Mouse (Mus musculus): ENCODE results near the gene Tirap.

DNA sequence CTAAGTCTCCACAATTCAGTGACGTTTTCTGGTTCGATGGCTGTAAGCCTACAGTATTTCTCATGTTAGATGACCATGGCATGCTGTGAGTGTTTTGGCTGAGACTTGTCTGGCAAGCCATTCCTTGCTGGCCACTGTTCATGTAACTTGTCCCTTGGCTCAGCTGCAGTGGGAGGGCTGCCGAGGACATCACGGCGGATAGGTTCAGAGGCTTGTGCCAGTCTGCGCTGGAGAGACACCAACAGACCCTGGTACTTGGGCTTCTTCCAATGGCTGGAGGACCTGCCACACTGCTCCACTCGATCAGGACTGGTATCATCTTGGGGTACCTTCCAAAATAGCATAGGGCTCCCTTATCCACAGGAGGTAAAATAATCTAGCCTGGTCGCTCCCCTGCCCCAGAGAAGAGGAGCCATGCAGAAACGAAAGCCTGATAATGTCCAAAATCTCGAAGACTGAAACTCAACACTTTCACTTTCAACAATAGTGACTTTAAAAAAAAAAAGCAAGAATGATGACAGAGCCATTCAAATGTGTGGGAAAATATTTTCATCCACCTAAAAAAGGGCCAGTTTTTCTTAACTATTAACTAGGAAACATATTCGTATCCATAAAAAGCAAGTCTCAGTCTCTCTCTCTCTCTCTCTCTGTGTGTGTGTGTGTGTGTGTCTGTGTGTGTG is 36.9 kb downstream of the Tirap start:
- TF ChIP-seq CTCF (IDR thresholded peaks at IDR 0.05; ENCODE audit: low read depth, low read length) = no peak
- TF ChIP-seq POLR2A (IDR thresholded peaks at IDR 0.05; ENCODE audit: extremely low read depth, insufficient read depth, low read length) = no peak

Data from liver, adult 2 months (tissue).